Mouse (Mus musculus): ENCODE data around the gene Allc. TPM values are rescaled to one million over a fixed set of nuclear protein-coding genes. Genes with fewer than 3 reads are reported as not detected.

Allc gene
- total RNA-seq, 2 experiments from 2014 or later, result 0.60 to 0.85 TPM

DNA sequence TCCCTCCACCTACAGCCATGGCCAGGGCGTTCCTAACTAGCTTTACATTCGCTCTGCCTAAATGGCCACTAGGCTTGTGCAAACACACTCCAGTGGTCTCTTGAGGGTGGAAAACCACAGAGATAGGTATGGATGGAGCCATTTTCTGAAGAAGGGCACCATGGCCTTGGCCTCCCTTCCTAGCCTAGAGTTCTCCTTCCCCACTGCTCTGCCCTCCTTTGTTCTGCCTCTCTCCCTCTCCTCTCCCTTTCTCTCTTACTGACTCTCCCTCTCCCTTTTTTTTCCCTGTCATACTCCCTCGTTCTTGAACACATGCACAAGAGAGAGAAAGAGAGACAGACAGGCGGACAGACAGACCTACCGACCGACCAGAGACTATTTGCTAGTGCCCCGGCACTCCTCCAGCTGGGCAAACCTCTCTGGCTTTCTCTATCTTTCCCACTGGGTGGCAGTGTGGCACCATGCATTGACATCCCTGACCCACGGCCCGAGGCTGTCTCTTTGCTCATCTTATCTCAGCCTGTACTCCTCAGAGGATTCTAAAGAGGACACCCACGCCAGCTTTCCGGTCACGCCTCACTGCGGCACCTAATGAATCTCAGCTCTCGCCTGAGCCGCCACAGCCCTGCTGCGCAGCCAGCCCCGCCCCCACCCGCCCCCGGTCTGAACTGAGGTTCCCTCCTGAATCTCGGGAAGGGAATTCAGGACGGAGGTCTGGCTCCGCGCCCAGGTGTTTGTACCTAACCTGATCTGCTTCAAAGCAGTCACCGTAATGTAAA lies 7.0 kb upstream of the Allc start:
- DNase-seq (ENCODE audit: extremely low spot score in 1 of 2, low spot score in 2 of 2), result peak; percentile 90 to 91
- intact Hi-C loops (cut with DNase I), result no loop called here

DNA sequence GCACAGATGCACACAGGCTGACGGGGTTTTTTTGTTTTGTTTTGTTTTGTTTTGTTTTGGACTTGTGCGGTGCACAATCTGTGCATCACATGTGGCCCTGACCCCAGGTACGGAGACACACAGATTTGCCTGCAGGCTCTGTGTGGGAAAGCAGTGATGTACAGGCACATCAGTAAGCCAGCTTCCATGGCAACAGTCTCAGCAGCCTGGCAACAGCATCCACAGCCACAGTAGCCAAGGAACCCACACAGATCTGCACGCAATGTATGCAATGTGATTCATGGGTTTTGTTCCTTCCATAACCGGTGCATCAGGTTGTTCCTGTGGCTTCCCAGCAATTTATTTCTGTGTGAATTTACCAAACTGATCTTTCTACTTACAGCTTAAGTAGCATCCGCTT lies 5.6 kb upstream of the Allc start:
- intact Hi-C loops (cut with DNase I), result no loop called here
- DNase-seq (ENCODE audit: extremely low spot score in 1 of 2, low spot score in 2 of 2), result peak; percentile 56 to 80

DNA sequence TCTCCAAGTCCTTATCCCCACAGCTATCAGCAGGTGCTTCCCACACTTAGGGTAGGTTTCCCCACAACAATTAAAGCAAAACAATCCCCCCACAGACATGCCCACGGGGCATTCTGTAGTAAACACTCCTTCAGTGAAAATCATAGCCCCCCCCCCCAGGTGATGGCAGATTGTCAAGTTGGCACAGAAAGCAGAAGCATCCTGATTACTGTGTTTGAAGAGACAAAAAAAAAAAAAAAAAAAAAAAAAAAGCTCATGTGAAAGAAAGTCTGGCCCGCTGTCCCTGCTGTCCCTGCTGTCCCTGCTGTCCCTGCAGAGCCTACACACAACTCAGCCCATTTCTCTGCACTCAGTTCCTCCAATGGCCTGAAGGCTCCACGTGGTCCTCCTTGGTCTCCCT lies 1.7 kb upstream of the Allc start:
- intact Hi-C loops (cut with DNase I), result no loop called here
- no peak for DNase-seq (ENCODE audit: extremely low spot score in 1 of 2, low spot score in 2 of 2)

DNA sequence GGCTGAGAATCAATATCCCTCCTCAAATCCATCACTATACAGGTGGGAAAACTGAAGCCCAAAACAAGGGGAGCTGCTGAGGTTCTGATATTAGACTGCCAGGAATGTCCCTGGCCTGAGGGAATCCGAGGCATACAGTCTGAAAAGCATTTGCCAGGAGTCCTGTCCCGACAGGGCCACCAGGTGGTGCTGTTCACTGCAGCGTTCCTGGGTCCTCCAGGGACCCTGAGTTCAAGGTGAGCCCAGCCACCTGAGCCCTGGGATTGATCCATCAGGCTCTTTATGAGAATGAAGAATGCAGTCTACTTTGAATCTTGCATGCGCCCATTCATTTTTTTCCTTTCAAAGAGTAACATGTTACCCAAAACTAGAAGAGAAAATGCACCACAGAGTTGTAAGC lies 3.2 kb downstream of the Allc start:
- intact Hi-C loops (cut with DNase I), result no loop called here
- peak in 1 of 2 experiments; percentile 40 for DNase-seq (ENCODE audit: extremely low spot score in 1 of 2, low spot score in 2 of 2)

DNA sequence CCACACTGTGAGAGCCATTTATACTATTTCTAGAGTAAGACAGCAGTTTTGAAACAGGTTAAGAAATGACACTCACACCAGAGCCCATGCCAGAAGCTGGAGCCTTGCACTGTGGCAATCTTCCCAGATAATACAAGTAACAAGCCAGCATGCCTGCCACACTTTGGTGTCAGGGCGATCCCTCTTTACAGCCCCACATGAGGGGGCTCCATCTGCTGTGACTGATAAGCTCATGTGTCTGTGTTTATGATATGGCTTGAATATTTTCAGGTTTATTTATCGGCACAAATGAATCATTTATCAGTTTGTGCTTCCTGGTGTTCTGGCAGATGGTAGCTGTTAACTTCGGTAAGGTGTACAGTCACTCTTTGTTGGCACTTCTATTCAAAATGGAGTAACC lies 4.2 kb downstream of the Allc start:
- DNase-seq (ENCODE audit: extremely low spot score in 1 of 2, low spot score in 2 of 2), result no peak

DNA sequence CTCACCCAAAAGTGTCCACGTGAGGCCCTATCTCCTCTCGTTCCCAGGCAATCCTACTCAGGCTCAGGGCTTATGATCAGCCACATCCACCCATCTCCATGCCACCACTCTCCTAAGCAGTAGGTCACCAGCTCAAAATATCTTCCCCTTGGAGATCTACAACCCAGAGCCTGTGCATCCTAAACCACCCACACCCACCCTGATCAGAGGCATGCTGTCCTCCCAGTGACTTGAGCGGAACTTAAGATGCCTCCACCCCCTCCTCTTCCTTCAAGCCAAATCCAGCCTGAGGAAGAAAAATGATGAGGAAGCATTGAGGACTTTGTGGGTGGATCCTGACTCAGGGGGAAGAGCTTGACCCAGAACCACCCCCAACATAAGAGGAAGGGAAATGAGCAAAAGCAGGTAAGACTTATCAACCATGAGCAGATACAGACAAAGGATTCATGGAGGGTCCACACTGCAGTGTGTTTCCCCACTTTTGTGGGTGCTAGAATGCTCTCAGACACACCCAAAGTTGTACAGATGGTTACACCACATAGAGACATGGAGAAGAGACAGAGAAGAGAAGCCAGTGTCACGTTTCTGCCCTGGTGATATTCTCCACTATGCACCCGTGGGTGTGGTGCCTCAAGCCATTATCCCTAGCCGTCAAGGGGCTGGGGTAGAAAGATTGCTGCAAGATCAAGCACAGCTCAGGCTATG lies 6.8 kb downstream of the Allc start:
- no peak for DNase-seq (ENCODE audit: extremely low spot score in 1 of 2, low spot score in 2 of 2)
- intact Hi-C loops (cut with DNase I), result no loop called here

More for the DNA sequence above, 4.2 kb downstream of the Allc start:
- intact Hi-C loops (cut with DNase I), result no loop called here

DNA sequence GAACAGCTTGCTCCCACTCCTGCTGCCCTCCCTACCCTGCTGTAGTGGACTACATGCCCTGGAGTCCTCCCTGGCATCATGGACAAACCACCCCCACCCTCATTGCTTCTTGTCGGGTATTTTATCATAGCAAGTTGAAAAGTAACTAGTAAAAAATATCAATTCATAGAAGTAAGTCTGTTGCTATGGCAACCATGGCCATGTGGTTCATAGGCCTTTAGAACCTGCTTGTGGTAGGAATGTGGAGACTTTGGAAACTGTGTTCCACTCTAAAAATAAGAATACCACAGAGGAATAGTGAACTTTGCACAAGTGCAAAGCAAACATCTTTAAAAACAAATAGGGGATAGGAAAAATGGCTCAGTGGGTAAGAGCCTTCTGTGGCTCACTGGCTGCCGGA lies 10.1 kb downstream of the Allc start:
- intact Hi-C loops (cut with DNase I), result no loop called here

DNA sequence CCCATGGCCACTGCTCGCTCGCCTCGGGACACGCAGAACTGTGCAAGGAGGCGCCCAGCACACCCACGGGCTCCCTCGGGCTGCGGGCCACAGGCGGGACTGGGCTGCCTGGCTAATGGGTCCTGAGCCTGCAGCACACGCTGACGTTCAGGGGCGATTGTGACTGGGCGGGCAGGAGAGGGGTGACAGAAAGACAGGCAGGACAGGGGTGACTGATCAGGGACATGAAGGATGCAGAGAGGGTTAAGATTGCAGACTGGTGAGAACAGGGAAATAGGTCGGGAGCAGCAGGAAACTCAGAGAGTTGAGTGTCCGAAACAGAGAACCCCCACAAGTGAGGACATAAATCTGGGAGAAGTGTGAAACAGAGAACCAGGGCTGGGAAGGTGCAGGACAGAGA lies 30.0 kb downstream of the Allc start, which contains the start of gene Dcdc2c:
TSS of gene Dcdc2c (minus strand) at position 101 of the 400 bp plus-strand sequence.
- intact Hi-C loops (cut with DNase I), result no loop called here
- peak in 1 of 2 experiments; percentile 31 for DNase-seq (ENCODE audit: extremely low spot score in 1 of 2, low spot score in 2 of 2)

More for the DNA sequence above, 10.1 kb downstream of the Allc start:
- no peak for DNase-seq (ENCODE audit: extremely low spot score in 1 of 2, low spot score in 2 of 2)

DNA sequence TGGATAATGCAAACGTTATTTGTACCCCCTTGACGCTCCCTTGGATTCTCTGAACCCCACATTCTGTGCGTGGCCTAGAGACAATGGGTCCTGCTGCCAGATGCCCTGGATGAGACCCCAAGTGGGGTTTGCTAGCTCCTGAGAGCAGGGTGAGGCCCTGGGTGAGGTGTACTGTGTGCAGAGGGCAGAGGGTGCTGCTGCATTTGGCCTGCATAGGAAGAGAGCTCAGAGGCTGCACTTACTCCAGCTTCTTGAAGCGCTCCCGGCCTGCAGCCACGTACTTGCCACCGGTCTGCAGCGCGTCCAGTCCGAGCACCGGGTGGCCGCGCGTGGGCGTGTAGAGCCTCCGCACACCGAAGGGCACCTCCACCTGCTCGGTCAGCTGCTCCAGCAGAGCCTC lies 30.5 kb downstream of the Allc start:
- no peak for DNase-seq (ENCODE audit: extremely low spot score in 1 of 2, low spot score in 2 of 2)
- intact Hi-C loops (cut with DNase I), result no loop called here

DNA sequence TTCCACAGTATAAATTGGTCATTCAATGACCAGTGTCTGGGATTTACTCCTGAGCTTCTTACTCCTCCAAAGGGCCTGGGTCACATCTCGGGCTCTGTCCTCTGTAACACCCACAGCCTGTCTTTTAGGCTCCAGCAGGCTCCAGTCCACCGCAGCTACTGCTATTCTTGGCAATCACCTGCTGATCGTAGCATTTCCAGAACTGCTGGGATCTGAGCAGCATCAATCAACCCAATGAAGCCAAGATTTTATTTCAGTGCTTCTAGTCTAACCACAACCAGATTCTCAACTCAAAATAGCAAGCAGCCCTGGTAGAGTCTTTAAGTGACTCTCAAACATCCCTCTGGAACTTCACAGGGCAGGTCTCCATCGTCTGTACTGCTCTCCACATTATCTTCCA lies 33.4 kb downstream of the Allc start:
- no peak for DNase-seq (ENCODE audit: extremely low spot score in 1 of 2, low spot score in 2 of 2)
- intact Hi-C loops (cut with DNase I), result no loop called here

DNA sequence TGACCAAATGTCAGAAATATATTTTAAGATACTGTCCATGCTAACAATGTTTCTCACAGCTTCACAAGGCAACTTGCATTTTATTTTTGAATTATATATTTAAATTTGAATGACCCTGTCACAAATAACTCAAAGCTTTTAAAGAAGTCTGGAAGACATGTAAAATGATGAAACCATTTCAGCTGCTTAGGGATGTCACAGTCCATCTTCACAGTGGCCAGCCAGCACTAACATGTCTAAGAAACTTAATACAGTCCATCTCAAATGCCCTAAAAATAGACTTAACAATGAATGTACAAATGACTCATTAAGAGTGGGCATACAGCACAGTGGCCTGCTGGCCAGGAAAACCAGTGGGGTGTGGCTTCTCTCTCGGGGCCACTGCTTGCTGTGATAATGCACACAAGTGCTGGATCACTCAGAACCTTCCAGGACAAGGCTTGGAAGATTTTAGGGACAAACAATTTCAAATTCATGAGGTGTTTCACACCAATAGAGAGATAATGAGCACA lies 68.0 kb downstream of the Allc start:
- no peak for DNase-seq (ENCODE audit: extremely low spot score in 1 of 2, low spot score in 2 of 2)
- intact Hi-C loops (cut with DNase I), result no loop called here

DNA sequence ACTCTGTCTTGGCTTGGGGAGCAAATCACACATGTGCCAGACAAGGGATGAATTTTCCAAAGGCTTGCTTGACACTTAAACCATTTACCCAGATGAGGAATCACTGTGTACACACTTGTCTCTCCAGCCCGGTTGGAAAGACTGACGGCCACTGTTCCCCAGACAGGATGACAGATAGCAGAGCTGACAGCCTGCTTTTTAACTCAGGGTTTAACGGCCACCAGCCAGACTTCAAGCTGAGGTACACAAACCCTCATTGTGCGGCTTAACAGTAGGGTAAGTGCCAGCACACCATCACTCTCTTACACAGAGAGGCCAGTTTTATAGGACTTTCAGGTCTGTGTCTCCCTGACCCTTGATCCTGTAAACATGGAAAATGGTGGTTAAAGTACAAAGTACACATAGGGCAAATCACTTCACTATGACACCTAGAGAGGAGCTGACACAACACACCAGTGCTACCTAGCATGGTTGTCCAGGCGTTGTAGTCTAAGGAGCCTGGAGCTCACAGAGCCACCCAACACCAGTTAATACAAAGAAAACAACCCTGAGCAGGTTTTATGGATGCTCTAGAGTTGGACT lies 72.5 kb downstream of the Allc start:
- intact Hi-C loops (cut with DNase I), result no loop called here
- DNase-seq (ENCODE audit: extremely low spot score in 1 of 2, low spot score in 2 of 2), result no peak

Other genes with a start within 250 kb of the Allc start
- gene Dcdc2c, start 30.1 kb downstream of the Allc start, total RNA-seq (2021), result under 1 TPM; 0.45 to 0.88 TPM
- under 1 TPM; 0.41 to 0.47 TPM for gene Colec11, start 40.9 kb upstream of the Allc start, total RNA-seq (2021)
- gene Rps7, start 53.4 kb upstream of the Allc start, total RNA-seq (2021), result 100 to 1,000 TPM; 325 to 344 TPM
- gene Rnaseh1, start 67.1 kb upstream of the Allc start, total RNA-seq (2021), result 10 to 100 TPM; 10.9 to 12.6 TPM
- gene Adi1, start 92.7 kb upstream of the Allc start, total RNA-seq (2021), result 10 to 100 TPM; 11.9 to 15.9 TPM
- gene Trappc12, start 167.9 kb upstream of the Allc start, total RNA-seq (2021), result 10 to 100 TPM; 51.2 to 52.9 TPM
- gene Eipr1, start 169.3 kb upstream of the Allc start, total RNA-seq (2021), result 10 to 100 TPM; 51.4 to 57.0 TPM

Measured in left cerebral cortex, postnatal 10 days (tissue).